Mouse (Mus musculus) layer of hippocampus, adult 9-10 months (tissue): ENCODE data around the gene Gm35315.
"Not testable (repeated sequence)": the region's sequence is repeated elsewhere in the genome, so short reads cannot be mapped to it uniquely, and the experiment has no call there.

Experiments
- DNase-seq: peaks from one replicate; pipeline ENCODE4 v3.0.0; 2022; ENCODE audit warnings: low spot score

The Gm35315 gene

GRCm38 (mm10) chr5:110101716-110102347 is 7.6 kb upstream of the Gm35315 start:
- DNase-seq: no peak

- DNase-seq: no peak
Observed at GRCm38 (mm10) chr5:110100921-110101631, 6.9 kb upstream of the Gm35315 start.

GRCm38 (mm10) chr5:110099656-110100580 is 5.7 kb upstream of the Gm35315 start, which contains the start of gene Plcxd1:
Plcxd1 (plus strand) TSS chr5:110099969.
- DNase-seq: no peak

DNA sequence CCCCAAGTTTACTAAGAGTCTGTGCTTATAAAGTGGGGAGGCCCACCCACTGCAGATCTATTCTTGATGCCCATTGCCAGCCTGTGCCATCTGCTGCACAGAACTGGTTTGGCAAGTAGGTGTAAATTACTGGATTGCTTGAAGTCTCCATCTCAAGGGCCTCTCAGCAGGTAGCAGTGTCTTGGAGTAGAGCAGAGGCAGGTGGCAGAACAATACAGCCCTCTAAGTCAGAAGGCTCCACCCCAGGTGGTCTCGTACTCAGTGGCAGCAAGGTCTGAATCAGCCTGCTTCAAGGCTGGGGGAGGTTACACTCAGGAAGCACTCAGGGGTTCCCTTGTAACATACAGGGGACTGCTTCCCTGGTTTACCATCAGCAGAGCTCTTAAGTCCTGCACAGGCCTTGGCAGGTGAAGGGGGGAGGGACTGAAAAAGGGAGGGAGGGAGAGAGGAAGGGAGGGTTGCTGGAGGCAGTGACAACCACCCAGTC is 4.8 kb upstream of the Gm35315 start:
- DNase-seq: no peak

DNA sequence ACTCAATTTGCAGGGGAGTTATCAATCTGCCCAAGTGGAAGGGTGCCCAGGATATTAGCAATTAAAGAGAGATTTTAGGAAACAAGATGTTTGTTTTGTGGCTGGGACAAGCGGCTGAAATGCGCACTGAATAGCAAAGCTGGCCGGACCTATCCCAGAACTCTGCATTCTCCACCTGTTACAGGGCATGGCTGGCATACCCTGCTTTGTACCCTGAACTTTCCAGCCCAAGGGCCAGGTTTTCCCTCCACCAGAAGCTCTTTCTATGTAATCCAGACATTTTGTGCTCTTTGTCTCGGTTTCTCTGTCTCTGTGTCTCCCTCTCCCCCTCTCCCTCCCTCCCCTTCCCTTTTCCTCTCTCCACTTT is 610 bp upstream of the Gm35315 start:
- no peak for DNase-seq

DNA sequence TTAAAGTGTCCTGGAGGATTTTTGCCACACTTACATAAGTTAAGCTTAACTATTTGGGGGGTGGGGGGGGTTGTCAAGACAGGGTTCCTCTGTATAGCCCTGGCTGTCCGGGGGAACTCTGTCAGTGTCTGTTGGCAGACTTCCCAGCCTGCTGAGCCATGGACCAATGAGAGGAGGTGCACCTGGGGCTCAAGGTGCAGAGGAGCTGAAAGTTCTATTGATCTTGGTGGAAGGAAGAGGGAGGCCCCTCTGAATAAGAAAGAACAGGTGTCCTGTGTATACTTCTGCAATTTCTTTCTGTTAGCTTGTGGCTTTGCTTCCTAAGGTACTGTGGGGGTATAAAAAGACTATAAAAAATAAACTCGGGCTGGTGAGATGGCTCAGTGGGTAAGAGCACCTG is 2.7 kb downstream of the Gm35315 start:
- DNase-seq: no peak

- DNase-seq: no peak
Observed at GRCm38 (mm10) chr5:110086161-110086866, 7.9 kb downstream of the Gm35315 start.

- no peak for DNase-seq
Observed at GRCm38 (mm10) chr5:110082961-110083360, 11.3 kb downstream of the Gm35315 start.

DNA sequence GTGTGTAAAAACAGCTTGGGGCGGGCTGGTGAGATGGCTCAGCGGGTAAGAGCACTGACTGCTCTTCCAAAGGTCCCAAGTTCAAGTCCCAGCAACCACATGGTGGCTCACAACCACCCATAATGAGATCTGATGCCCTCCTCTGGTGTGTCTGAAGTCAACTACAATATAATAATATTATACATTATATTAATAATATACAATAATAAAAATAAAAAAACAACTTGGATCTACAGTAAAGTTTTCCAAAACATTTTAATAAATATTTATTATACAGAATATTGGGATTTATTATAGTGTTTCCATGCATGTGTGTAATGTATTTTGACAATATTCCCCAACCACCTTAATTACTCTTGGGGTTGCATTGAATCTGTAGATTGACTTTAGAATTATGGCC is 21.8 kb downstream of the Gm35315 start, which contains the start of gene Gm17655:
Gene Gm17655, minus strand, starts transcription at position 101 of the 400 bp plus-strand sequence.
- DNase-seq: not testable (repeated sequence)

GRCm38 (mm10) chr5:110057637-110058408 is 36.4 kb downstream of the Gm35315 start:
- DNase-seq: peak; percentile 73
